Mouse (Mus musculus) hindbrain, embryonic 14.5 days (tissue): ENCODE results near the gene Pla2g4f. TPM values are rescaled to one million over a fixed set of nuclear protein-coding genes. Genes with fewer than 3 reads are reported as not detected.

Experiments
- ATAC-seq: fragments of 200-750 bp; cut with Nextera tagmentation; 2 replicates; pipeline ENCODE4 v1.8.0; 2017; ENCODE audit warnings: moderate number of reproducible peaks, mild to moderate bottlenecking, moderate TSS enrichment, moderate library complexity; ENCODE audit not compliant: low FRiP score
- DNase-seq: peaks from one replicate; pipeline ENCODE4 v3.0.0-alpha.2; 2015; ENCODE audit warnings: low spot score
- H3K27ac ChIP-seq: fragments of 300-500 bp; sonication (generic); 2 replicates; pipeline ENCODE4 v1.5.1; 2014; ENCODE audit warnings: mild to moderate bottlenecking, moderate library complexity
- H3K27me3 ChIP-seq: fragments of 300-500 bp; sonication (generic); 2 replicates; pipeline ENCODE4 v1.6.1; 2014; ENCODE audit warnings: mild to moderate bottlenecking, low read length, mixed read lengths; ENCODE audit not compliant: control insufficient read depth, insufficient read depth
- H3K36me3 ChIP-seq: fragments of 300-500 bp; sonication (generic); replicated peaks from 2 replicates; pipeline ENCODE4 v1.6.1; 2014; ENCODE audit not compliant: control insufficient read depth, insufficient read depth
- H3K4me1 ChIP-seq: fragments of 300-500 bp; sonication (generic); replicated peaks from 2 replicates; pipeline ENCODE4 v1.6.1; 2014; ENCODE audit warnings: antibody characterized with exemption, low read length, mixed read lengths; ENCODE audit not compliant: control insufficient read depth, insufficient read depth
- H3K4me2 ChIP-seq: fragments of 300-500 bp; sonication (generic); replicated peaks from 2 replicates; pipeline ENCODE4 v1.6.1; 2014; ENCODE audit warnings: mild to moderate bottlenecking, moderate library complexity
- H3K4me3 ChIP-seq: fragments of 300-500 bp; sonication (generic); replicated peaks from 2 replicates; pipeline ENCODE4 v1.5.1; 2014; ENCODE audit warnings: mild to moderate bottlenecking, low read length
- H3K9ac ChIP-seq: fragments of 300-500 bp; sonication (generic); 2 replicates; pipeline ENCODE4 v1.6.1; 2014
- H3K9me3 ChIP-seq: fragments of 300-500 bp; sonication (generic); 2 replicates; pipeline ENCODE4 v1.6.1; 2016; ENCODE audit warnings: low read length; ENCODE audit not compliant: control insufficient read depth
- WGBS: fragments of 180-500 bp; shearing (Covaris S2); extraction: QIAGEN DNeasy Blood & Tissue Kit; methylation state at CpG from one replicate; pipeline ENCODE4 v1.1.7; 2014; 5-methylcytosine and 5-hydroxymethylcytosine counted together
- polyA plus RNA-seq: library from polyadenylated mRNA; unstranded; fragments of >200 nt; fragmentation: Nextera tagmentation; extraction: Ambion mirVana; gene quantifications from 2 replicates; pipeline ENCODE4 v1.2.1, GENCODE M21; 2014

Gene Pla2g4f
- polyA plus RNA-seq, 1 experiment from 2014 or later, result not detected

DNA sequence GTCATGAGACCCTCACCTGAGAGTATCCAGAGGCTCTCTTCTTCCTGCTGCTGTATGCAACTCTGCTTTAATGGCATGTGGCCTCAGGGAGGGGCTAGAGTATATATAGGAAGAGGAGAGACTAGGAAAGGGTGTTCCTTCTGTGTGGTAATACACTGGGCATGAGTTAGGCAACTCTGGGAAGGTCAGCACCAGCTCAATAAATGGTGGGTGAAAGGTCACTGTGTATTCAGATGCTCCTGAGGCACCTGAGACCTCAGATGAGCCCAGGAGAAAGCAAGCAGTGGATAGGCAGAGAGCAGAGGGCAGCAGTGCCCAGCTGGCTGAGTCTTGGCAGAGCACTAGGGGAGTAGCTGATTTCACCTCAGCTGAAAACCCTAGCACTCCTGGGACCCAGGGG, 29.3 kb downstream of the Pla2g4f start:
- Histone ChIP-seq H3K4me1 (no peaks in the 10 kb centered on the region), H3K27ac (no peak overlapping the region), H3K4me3 (no peak overlapping the region), H3K27me3 (no peaks in the 10 kb centered on the region), H3K36me3 (no peaks in the 10 kb centered on the region), H3K9ac (no peak overlapping the region), H3K4me2 (no peak overlapping the region), H3K9me3 (no peaks in the 10 kb centered on the region)
- ATAC-seq, result no peak
- no peak for DNase-seq

DNA sequence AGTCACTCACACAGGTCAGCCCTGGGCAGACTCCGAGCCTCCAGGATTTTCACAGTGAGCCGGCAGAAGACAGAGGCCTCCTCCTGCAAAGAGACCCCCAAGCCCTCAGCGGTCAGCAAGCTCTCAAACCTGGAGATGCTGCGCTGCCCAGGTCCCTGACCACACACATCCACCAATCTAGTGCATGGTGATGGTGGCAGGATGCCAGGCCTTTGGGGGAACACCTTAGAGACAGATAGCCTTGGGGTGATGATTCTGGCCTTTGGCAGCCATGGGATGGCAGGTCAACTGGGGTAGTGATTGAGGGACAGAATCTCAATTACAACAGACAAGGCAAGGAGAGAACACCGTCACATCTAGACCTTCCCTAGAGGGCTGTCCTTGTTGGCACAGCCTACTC, 29.9 kb downstream of the Pla2g4f start:
- ATAC-seq, result no peak
- 82% methylated on average over 5 of the region's 5 CpGs for WGBS
- no peak overlapping the region for H3K27ac ChIP-seq

DNA sequence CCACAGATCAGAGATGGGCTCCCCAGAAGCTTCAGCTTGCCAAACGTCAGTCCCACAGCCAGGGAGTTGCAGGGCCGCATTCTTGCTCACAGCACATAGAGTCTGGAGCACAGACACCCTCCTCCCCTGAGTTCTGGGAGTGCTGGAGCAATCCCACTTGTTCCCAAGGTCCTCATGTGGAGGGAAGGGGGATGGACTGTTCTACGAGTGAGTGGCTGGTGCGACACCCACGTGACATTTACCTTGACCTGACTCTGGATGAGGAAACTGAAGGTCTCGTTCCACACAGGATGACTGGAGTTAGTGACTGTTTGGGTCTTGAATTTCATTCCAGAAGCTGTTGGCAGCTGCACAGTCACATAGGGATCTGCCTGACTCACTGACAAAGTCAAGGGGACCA, 30.4 kb downstream of the Pla2g4f start:
- H3K27ac ChIP-seq, result no peak overlapping the region
- no peaks in the 10 kb centered on the region for H3K9me3 ChIP-seq
- 58% methylated on average over 6 of the region's 6 CpGs for WGBS
- H3K27me3 ChIP-seq, result no peaks in the 10 kb centered on the region
- H3K9ac ChIP-seq, result no peak overlapping the region
- DNase-seq (no peak), ATAC-seq (no peak)
- no peaks in the 10 kb centered on the region for H3K36me3 ChIP-seq
- H3K4me3 ChIP-seq, result no peak overlapping the region
- no peak overlapping the region for H3K4me2 ChIP-seq
- H3K4me1 ChIP-seq, result no peaks in the 10 kb centered on the region

More for the DNA sequence above, 29.9 kb downstream of the Pla2g4f start:
- no peaks in the 10 kb centered on the region for H3K9me3 ChIP-seq
- H3K4me2 ChIP-seq, result no peak overlapping the region
- H3K36me3 ChIP-seq, result no peaks in the 10 kb centered on the region
- H3K27me3 ChIP-seq, result no peaks in the 10 kb centered on the region
- no peak overlapping the region for H3K4me3 ChIP-seq
- H3K4me1 ChIP-seq, result no peaks in the 10 kb centered on the region
- H3K9ac ChIP-seq, result no peak overlapping the region
- no peak for DNase-seq

DNA sequence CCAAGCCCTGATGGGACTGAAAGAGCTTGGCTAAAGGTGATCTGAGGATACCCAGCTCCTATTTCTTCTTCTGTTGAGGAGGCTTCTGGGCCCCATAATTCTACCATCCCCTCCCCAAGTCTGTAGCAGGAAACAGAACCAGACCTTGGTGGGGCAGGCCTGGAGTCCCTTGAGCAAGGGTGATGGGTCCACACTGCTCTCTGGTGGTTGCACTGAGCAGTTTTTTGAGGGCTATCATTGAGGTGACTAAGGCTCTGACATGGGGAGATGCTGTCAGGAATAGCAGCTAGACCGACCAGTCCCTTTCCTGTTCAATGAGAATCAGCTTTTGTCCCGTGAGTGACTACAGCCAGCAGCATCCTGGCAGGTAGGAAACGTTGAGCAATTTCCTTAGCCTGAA, 32.7 kb downstream of the Pla2g4f start:
- no peak for ATAC-seq
- WGBS, result 50% methylated on average over 3 of the region's 3 CpGs
- DNase-seq, result no peak
- Histone ChIP-seq H3K4me2 (no peak overlapping the region), H3K9ac (no peak overlapping the region), H3K27me3 (no peaks in the 10 kb centered on the region), H3K4me1 (no peaks in the 10 kb centered on the region), H3K4me3 (no peak overlapping the region), H3K27ac (no peak overlapping the region), H3K9me3 (no peaks in the 10 kb centered on the region), H3K36me3 (no peaks in the 10 kb centered on the region)

DNA sequence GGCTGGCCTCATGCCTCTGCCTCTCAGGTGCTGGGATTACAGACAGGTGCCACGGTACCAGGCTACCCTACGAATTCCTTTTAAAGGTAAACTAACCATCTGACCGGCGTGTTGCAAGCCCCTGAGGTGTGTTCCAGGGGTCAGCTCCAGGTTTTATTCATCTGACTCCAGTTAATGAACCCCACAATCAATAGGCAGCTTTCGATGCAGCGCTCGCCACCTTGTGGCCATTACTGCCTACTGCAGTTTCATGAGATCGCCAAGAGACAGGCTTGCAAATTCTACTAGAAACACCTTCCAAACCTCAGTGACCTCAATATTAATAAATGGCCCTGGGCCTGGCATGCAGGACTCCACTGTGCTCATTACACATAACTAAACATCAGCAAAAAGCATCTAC, 34.0 kb downstream of the Pla2g4f start:
- Histone ChIP-seq H3K4me3 (no peak overlapping the region), H3K27ac (no peak overlapping the region), H3K27me3 (no peaks in the 10 kb centered on the region), H3K9ac (no peak overlapping the region), H3K9me3 (no peaks in the 10 kb centered on the region), H3K36me3 (no peaks in the 10 kb centered on the region), H3K4me2 (no peak overlapping the region), H3K4me1 (no peaks in the 10 kb centered on the region)
- no peak for ATAC-seq
- WGBS, result 17% methylated on average over 8 of the region's 8 CpGs
- DNase-seq, result peak; percentile 77

DNA sequence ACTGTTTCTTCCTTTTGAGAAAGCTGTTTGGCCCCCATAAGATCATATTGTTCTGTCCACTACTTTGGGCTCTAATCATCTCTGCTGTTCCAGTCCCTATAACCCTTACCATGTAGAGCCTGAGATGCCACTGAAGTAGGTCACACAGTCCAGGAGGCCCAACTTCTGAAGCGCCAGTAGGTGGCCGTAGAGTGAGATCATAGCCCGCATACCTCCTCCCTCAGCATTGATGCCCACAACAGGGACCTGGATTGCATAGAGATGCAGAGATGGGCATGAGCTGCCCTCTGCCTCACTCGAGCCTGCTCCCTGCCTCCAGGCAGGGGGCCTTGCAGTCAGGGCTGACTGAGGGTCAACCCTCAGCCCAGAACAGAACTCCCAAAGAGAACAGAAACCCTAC, 37.0 kb downstream of the Pla2g4f start:
- H3K9ac ChIP-seq, result no peak overlapping the region
- no peaks in the 10 kb centered on the region for H3K27me3 ChIP-seq
- WGBS, result 68% methylated on average over 4 of the region's 4 CpGs
- H3K9me3 ChIP-seq, result no peaks in the 10 kb centered on the region
- no peak overlapping the region for H3K4me2 ChIP-seq
- H3K4me3 ChIP-seq, result no peak overlapping the region
- H3K36me3 ChIP-seq, result no peaks in the 10 kb centered on the region
- no peak for ATAC-seq
- H3K4me1 ChIP-seq, result no peaks in the 10 kb centered on the region
- H3K27ac ChIP-seq, result no peak overlapping the region
- no peak for DNase-seq

DNA sequence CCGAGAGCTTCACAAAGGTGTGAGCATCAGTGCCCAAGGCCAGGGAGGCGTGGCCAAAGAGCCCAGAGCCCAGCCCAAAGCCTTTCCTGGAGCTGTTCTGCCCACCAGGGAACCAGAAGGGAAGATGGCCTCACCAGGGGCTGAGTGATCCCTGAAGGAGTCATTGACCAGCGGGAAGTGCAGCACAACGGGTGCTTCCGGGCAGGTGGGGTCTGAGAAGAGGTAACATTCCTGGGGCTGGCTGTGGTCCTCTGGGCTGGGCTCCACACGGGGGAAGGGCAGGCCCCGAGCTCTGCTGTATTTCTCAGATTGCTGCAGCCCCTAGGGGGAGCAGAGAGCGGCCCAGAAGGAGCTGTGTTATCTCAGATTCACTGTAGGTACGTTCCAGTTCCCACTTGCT, 45.3 kb downstream of the Pla2g4f start:
- H3K4me2 ChIP-seq, result 0 out of 2 replicates have a peak overlapping the region, but pooled peaks have one; percentile 6
- no peak overlapping the region for H3K9ac ChIP-seq
- H3K4me3 ChIP-seq, result no peak overlapping the region
- H3K36me3 ChIP-seq, result no peaks in the 10 kb centered on the region
- H3K27me3 ChIP-seq, result no peaks in the 10 kb centered on the region
- H3K4me1 ChIP-seq, result no peaks in the 10 kb centered on the region
- ATAC-seq (no peak), DNase-seq (no peak)
- no peak overlapping the region for H3K27ac ChIP-seq
- H3K9me3 ChIP-seq, result no peaks in the 10 kb centered on the region
- 4% methylated on average over 9 of the region's 9 CpGs for WGBS

DNA sequence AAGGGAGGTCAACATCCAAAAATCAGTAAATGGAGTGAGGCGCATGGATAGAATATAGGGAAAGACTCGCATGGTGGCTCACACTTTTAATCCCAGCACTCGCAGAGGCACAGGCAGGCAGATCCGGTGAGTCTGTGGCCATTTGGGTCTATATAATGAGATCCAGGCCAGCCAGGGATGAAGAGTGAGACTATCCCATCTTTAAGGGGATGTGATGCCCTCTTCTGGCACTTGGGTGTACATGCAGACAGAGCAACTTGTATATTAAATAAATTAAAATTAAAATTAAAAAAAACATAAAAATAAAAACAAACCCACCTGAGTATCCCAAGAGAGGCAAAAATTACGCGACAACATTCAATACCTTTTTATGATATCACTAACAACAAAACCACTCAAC, 48.4 kb downstream of the Pla2g4f start:
- Histone ChIP-seq H3K4me1 (no peaks in the 10 kb centered on the region), H3K4me3 (no peak overlapping the region), H3K36me3 (no peaks in the 10 kb centered on the region), H3K27me3 (no peaks in the 10 kb centered on the region), H3K9ac (no peak overlapping the region), H3K9me3 (no peaks in the 10 kb centered on the region), H3K27ac (no peak overlapping the region), H3K4me2 (no peak overlapping the region)
- no peak for DNase-seq
- WGBS, result 80% methylated on average over 6 of the region's 6 CpGs
- ATAC-seq, result no peak

DNA sequence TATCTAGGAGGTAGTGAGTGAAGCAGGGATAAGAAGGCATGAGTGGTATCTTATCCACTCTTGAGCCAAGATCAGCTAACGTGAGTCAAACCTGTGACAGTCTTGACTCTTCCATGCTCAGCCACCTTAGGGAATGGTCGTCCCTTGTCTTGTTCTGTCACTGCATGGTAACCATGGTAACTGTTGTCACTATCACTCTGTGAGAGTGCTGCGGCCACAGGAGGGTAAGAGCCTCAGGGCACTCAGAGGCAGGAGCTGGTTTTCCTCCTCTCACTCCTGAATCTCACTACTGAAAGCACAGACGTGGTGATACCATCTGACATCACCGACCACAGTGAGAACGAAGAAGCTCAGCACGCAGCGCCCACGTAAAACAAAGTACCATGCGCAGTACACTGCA, 49.1 kb downstream of the Pla2g4f start:
- WGBS, result 54% methylated on average over 10 of the region's 10 CpGs
- Histone ChIP-seq H3K4me2 (no peak overlapping the region), H3K4me3 (no peak overlapping the region), H3K4me1 (no peaks in the 10 kb centered on the region), H3K9me3 (no peaks in the 10 kb centered on the region), H3K9ac (no peak overlapping the region), H3K27ac (no peak overlapping the region), H3K27me3 (no peaks in the 10 kb centered on the region), H3K36me3 (no peaks in the 10 kb centered on the region)
- DNase-seq, result no peak
- no peak for ATAC-seq

DNA sequence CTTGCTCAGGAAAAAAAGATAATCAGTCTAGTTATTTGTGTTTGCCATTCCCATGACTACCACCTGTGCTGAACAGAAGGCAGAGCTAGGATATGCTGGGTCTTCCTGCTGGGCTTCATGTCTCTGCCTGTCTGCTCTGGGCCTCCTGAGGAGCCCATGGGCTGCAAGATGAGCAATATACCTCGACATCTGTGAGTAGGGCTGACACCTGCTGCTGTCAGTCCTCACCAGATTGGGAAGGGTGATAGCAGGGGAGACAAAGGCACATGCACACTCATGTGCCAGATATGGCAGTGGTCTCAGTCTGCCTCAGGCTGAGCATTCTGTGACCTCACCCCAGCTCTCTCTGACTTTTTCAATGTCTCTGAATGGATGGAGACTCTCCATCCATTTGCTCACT, 51.1 kb downstream of the Pla2g4f start:
- H3K4me1 ChIP-seq, result no peaks in the 10 kb centered on the region
- DNase-seq (no peak), ATAC-seq (no peak)
- no peak overlapping the region for H3K27ac ChIP-seq
- H3K36me3 ChIP-seq, result no peaks in the 10 kb centered on the region
- no peak overlapping the region for H3K4me2 ChIP-seq
- no peak overlapping the region for H3K9ac ChIP-seq
- WGBS, result 42% methylated on average over 1 of the region's 1 CpGs
- no peaks in the 10 kb centered on the region for H3K27me3 ChIP-seq
- no peaks in the 10 kb centered on the region for H3K9me3 ChIP-seq
- H3K4me3 ChIP-seq, result no peak overlapping the region
